Mouse (Mus musculus): ENCODE data around the gene Lingo1. TPM values are rescaled to one million over a fixed set of nuclear protein-coding genes. Genes with fewer than 3 reads are reported as not detected.

The Lingo1 gene
- total RNA-seq, 2 experiments from 2014 or later, result 0.70 to 1.5 TPM

- peak in 1 of 2 experiments; percentile 40 for DNase-seq (ENCODE audit: low spot score in 2 of 2)
These were observed 68.3 kb downstream of the Lingo1 start for GRCm38 (mm10) chr9:56727703-56728684.

- peak; percentile 66 to 73 for DNase-seq (ENCODE audit: low spot score in 2 of 2)
These were observed 70.5 kb downstream of the Lingo1 start for GRCm38 (mm10) chr9:56725814-56726213.

GRCm38 (mm10) chr9:56722089-56722825 is 74.0 kb downstream of the Lingo1 start:
- DNase-seq (ENCODE audit: low spot score in 2 of 2), result no peak

- no peak for DNase-seq (ENCODE audit: low spot score in 2 of 2)
These were observed 77.3 kb downstream of the Lingo1 start for GRCm38 (mm10) chr9:56718984-56719383.

- no peak for DNase-seq (ENCODE audit: low spot score in 2 of 2)
These were observed 79.7 kb downstream of the Lingo1 start for GRCm38 (mm10) chr9:56716565-56716964.

GRCm38 (mm10) chr9:56716066-56716465 is 80.2 kb downstream of the Lingo1 start:
- no peak for DNase-seq (ENCODE audit: low spot score in 2 of 2)

- DNase-seq (ENCODE audit: low spot score in 2 of 2), result no peak
These were observed 81.9 kb downstream of the Lingo1 start for GRCm38 (mm10) chr9:56714391-56714790.

GRCm38 (mm10) chr9:56712667-56713369 is 83.5 kb downstream of the Lingo1 start:
- no peak for DNase-seq (ENCODE audit: low spot score in 2 of 2)

- no peak for DNase-seq (ENCODE audit: low spot score in 2 of 2)
These were observed 85.3 kb downstream of the Lingo1 start for GRCm38 (mm10) chr9:56710958-56711357.

GRCm38 (mm10) chr9:56706482-56707085 is 89.7 kb downstream of the Lingo1 start:
- no peak for DNase-seq (ENCODE audit: low spot score in 2 of 2)

GRCm38 (mm10) chr9:56701394-56701793 is 94.9 kb downstream of the Lingo1 start:
- DNase-seq (ENCODE audit: low spot score in 2 of 2), result peak in 1 of 2 experiments; percentile 36

GRCm38 (mm10) chr9:56700866-56701265 is 95.4 kb downstream of the Lingo1 start:
- no peak for DNase-seq (ENCODE audit: low spot score in 2 of 2)

- no peak for DNase-seq (ENCODE audit: low spot score in 2 of 2)
These were observed 97.4 kb downstream of the Lingo1 start for GRCm38 (mm10) chr9:56698715-56699370.

GRCm38 (mm10) chr9:56694079-56694478 is 102.2 kb downstream of the Lingo1 start:
- DNase-seq (ENCODE audit: low spot score in 2 of 2), result no peak

GRCm38 (mm10) chr9:56691226-56691625 is 105.0 kb downstream of the Lingo1 start:
- DNase-seq (ENCODE audit: low spot score in 2 of 2), result no peak

- DNase-seq (ENCODE audit: low spot score in 2 of 2), result no peak
These were observed 105.6 kb downstream of the Lingo1 start for GRCm38 (mm10) chr9:56690679-56691078.

GRCm38 (mm10) chr9:56687490-56687889 is 108.8 kb downstream of the Lingo1 start:
- DNase-seq (ENCODE audit: low spot score in 2 of 2), result no peak

- no peak for DNase-seq (ENCODE audit: low spot score in 2 of 2)
These were observed 109.2 kb downstream of the Lingo1 start for GRCm38 (mm10) chr9:56687145-56687477.

GRCm38 (mm10) chr9:56686339-56687144 is 109.7 kb downstream of the Lingo1 start:
- no peak for DNase-seq (ENCODE audit: low spot score in 2 of 2)

- no peak for DNase-seq (ENCODE audit: low spot score in 2 of 2)
These were observed 113.4 kb downstream of the Lingo1 start for GRCm38 (mm10) chr9:56682826-56683225.
